Comparison of ENCODE assay signal across 9 mouse cellular contexts in genomic region chr19:4113806-4114230, GRCm38 (mm10). TPM values are rescaled to one million over a fixed set of nuclear protein-coding genes. Genes with fewer than 3 reads are reported as not detected.
A peak's percentile ranks its signal among the peaks of the same experiment; 100 is the strongest.
DNase-seq lines count a peak whose midpoint lies in the region; ATAC-seq and TF ChIP-seq lines count a peak whose summit lies in the region.
"Had no signal": no experiment of that assay in that cellular context is flagged by ENCODE, and none has a peak within 500 bp of the region (broad histone marks: within the 10 kb centered on the region; RNA-seq: fewer than 3 reads in every experiment).

No protein-coding gene starts in this region.

- H3K4me2 ChIP-seq in hindbrain, postnatal 0 days (ENCODE audit: low read depth, low read length), result no peak overlapping the region
- H3K4me2 ChIP-seq in hindbrain, embryonic 11.5 days (replicated peaks; ENCODE audit: low read depth, low read length), result no peak overlapping the region
- H3K4me2 ChIP-seq in forebrain, embryonic 13.5 days, result no peak overlapping the region
- H3K4me2 ChIP-seq: hindbrain, embryonic 15.5 days had no signal

- no peak for DNase-seq in hindbrain, postnatal 0 days (ENCODE audit: low spot score)
- DNase-seq in hindbrain, embryonic 11.5 days (ENCODE audit: low spot score), result no peak
- DNase-seq in kidney, postnatal 25 days, result peak; percentile 42 to 81
- DNase-seq in frontal cortex, postnatal 25 days (ENCODE audit: low spot score in 2 of 2), result no peak
- DNase-seq in frontal cortex, adult 2 months (ENCODE audit: extremely low spot score in 1 of 2, low spot score in 1 of 2), result no peak

- peaks cover 38% of the 10 kb centered on the region; the same call in 1 of the 2 replicates for H3K36me3 ChIP-seq in hindbrain, postnatal 0 days (ENCODE audit: insufficient read depth, low read length)
- 0 out of 2 replicates have a peak, but pooled peaks cover 2% of the 10 kb centered on the region for H3K36me3 ChIP-seq in hindbrain, embryonic 11.5 days (ENCODE audit: control insufficient read depth, insufficient read depth, low read length)
- H3K36me3 ChIP-seq in forebrain, embryonic 13.5 days (ENCODE audit: poor library complexity, severe bottlenecking), result peaks cover 87% of the 10 kb centered on the region

- H3K9ac ChIP-seq in hindbrain, postnatal 0 days (replicated peaks; ENCODE audit: low read length), result no peak overlapping the region
- no peak overlapping the region for H3K9ac ChIP-seq in hindbrain, embryonic 11.5 days (ENCODE audit: low read depth, low read length)
- H3K9ac ChIP-seq in forebrain, embryonic 13.5 days, result no peak overlapping the region
- H3K9ac ChIP-seq: hindbrain, embryonic 15.5 days had no signal

- no peaks in the 10 kb centered on the region for H3K4me1 ChIP-seq in hindbrain, postnatal 0 days (ENCODE audit: insufficient read depth, low read length)
- no peaks in the 10 kb centered on the region for H3K4me1 ChIP-seq in hindbrain, embryonic 11.5 days (replicated peaks; ENCODE audit: control insufficient read depth, insufficient read depth, low read length)
- no peaks in the 10 kb centered on the region; the same call in 1 of the 2 replicates for H3K4me1 ChIP-seq in forebrain, embryonic 13.5 days
- H3K4me1 ChIP-seq: hindbrain, embryonic 15.5 days had no signal

- H3K27me3 ChIP-seq in hindbrain, postnatal 0 days (ENCODE audit: insufficient read depth, low read length), result no peaks in the 10 kb centered on the region
- H3K27me3 ChIP-seq in hindbrain, embryonic 11.5 days (ENCODE audit: control insufficient read depth, insufficient read depth, low read length), result no peaks in the 10 kb centered on the region
- no peaks in the 10 kb centered on the region for H3K27me3 ChIP-seq in forebrain, embryonic 13.5 days
- H3K27me3 ChIP-seq: hindbrain, embryonic 15.5 days had no signal

- ATAC-seq in hindbrain, postnatal 0 days, result 0 out of 2 replicates have a peak, but pooled peaks have one; percentile 4
- no peak for ATAC-seq in hindbrain, embryonic 11.5 days (ENCODE audit: low FRiP score)
- peak; percentile 18 for ATAC-seq in erythroid progenitor cell, adult 5-6 weeks (replicated peaks; ENCODE audit: low FRiP score, poor library complexity, severe bottlenecking)
- ATAC-seq in neutrophil, adult 5-6 weeks (ENCODE audit: extremely low read depth, insufficient number of reproducible peaks, low FRiP score, poor library complexity, severe bottlenecking), result peak; percentile 59
- no peak for ATAC-seq in forebrain, embryonic 13.5 days

- WGBS in hindbrain, postnatal 0 days, result 74% methylated on average over 5 of the region's 5 CpGs
- 62% methylated on average over 5 of the region's 5 CpGs for WGBS in hindbrain, embryonic 11.5 days
- 76% methylated on average over 5 of the region's 5 CpGs for WGBS in forebrain, embryonic 13.5 days

- no peak for TF ChIP-seq CTCF in hindbrain, postnatal 0 days (IDR thresholded peaks at IDR 0.05; ENCODE audit: low read depth)

- no peak overlapping the region for H3K27ac ChIP-seq in hindbrain, postnatal 0 days
- H3K27ac ChIP-seq in hindbrain, embryonic 11.5 days (ENCODE audit: low read depth, low read length), result no peak overlapping the region
- H3K27ac ChIP-seq in forebrain, embryonic 13.5 days, result no peak overlapping the region
- H3K27ac ChIP-seq: hindbrain, embryonic 15.5 days had no signal

- no peaks in the 10 kb centered on the region for H3K9me3 ChIP-seq in hindbrain, postnatal 0 days (ENCODE audit: low read length)
- H3K9me3 ChIP-seq in hindbrain, embryonic 11.5 days (ENCODE audit: control insufficient read depth, low read length), result no peaks in the 10 kb centered on the region
- H3K9me3 ChIP-seq in forebrain, embryonic 13.5 days (replicated peaks), result no peaks in the 10 kb centered on the region
- H3K9me3 ChIP-seq: hindbrain, embryonic 15.5 days had no signal

- H3K4me3 ChIP-seq in hindbrain, postnatal 0 days (ENCODE audit: low read length), result no peak overlapping the region
- no peak overlapping the region for H3K4me3 ChIP-seq in hindbrain, embryonic 11.5 days (ENCODE audit: low read depth, low read length)
- H3K4me3 ChIP-seq in forebrain, embryonic 13.5 days, result no peak overlapping the region
- H3K4me3 ChIP-seq: hindbrain, embryonic 15.5 days had no signal

RNA-seq across cellular contexts. Expression of gene Aip, which starts 11.8 kb away (rescaled TPM):
- 33.4 and 38.2 TPM in 2 replicates for total RNA-seq in hindbrain, postnatal 0 days (2014; rRNA removed)
- polyA plus RNA-seq in hindbrain, postnatal 0 days (2015; fragmentation: Nextera tagmentation; extraction: Ambion mirVana), result 89.4 and 94.3 TPM in 2 replicates
- 65.7 and 67.4 TPM in 2 replicates for polyA plus RNA-seq in hindbrain, embryonic 11.5 days (2014; fragmentation: Nextera tagmentation; extraction: Ambion mirVana)
- total RNA-seq in erythroid progenitor cell, adult 5-6 weeks (2015; ENCODE audit: low replicate concordance), result 33.5 and 72.1 TPM in 2 replicates
- total RNA-seq in erythroid progenitor cell, adult 5-6 weeks (2017; ENCODE audit: low replicate concordance), result 41.2 and 41.8 TPM in 2 replicates
- total RNA-seq in neutrophil, adult 5-6 weeks (2017), result 53.9 and 61.6 TPM in 2 replicates
- polyA plus RNA-seq in forebrain, embryonic 13.5 days (2015; fragmentation: Nextera tagmentation; extraction: Ambion mirVana), result 73.7 and 75.9 TPM in 2 replicates
- polyA plus RNA-seq in frontal cortex, adult 2 months (2012; rRNA removed), result 162 and 174 TPM in 2 replicates

RNA-seq across cellular contexts. Expression of gene Pitpnm1, which starts 14.0 kb away (rescaled TPM):
- 134 and 142 TPM in 2 replicates for total RNA-seq in hindbrain, postnatal 0 days (2014; rRNA removed)
- 88.0 and 91.9 TPM in 2 replicates for polyA plus RNA-seq in hindbrain, postnatal 0 days (2015; fragmentation: Nextera tagmentation; extraction: Ambion mirVana)
- 12.2 and 15.4 TPM in 2 replicates for polyA plus RNA-seq in hindbrain, embryonic 11.5 days (2014; fragmentation: Nextera tagmentation; extraction: Ambion mirVana)
- total RNA-seq in erythroid progenitor cell, adult 5-6 weeks (2015; ENCODE audit: low replicate concordance), result 56.6 and 67.1 TPM in 2 replicates
- 33.9 and 60.9 TPM in 2 replicates for total RNA-seq in erythroid progenitor cell, adult 5-6 weeks (2017; ENCODE audit: low replicate concordance)
- total RNA-seq in neutrophil, adult 5-6 weeks (2017), result 115 and 132 TPM in 2 replicates
- 21.1 and 32.0 TPM in 2 replicates for polyA plus RNA-seq in forebrain, embryonic 13.5 days (2015; fragmentation: Nextera tagmentation; extraction: Ambion mirVana)
- polyA plus RNA-seq in frontal cortex, adult 2 months (2012; rRNA removed), result 290 and 305 TPM in 2 replicates

RNA-seq across cellular contexts. Expression of gene Cdk2ap2, which starts 16.8 kb away (rescaled TPM):
- 49.4 and 57.5 TPM in 2 replicates for total RNA-seq in hindbrain, postnatal 0 days (2014; rRNA removed)
- 63.9 and 64.6 TPM in 2 replicates for polyA plus RNA-seq in hindbrain, postnatal 0 days (2015; fragmentation: Nextera tagmentation; extraction: Ambion mirVana)
- 74.4 and 84.3 TPM in 2 replicates for polyA plus RNA-seq in hindbrain, embryonic 11.5 days (2014; fragmentation: Nextera tagmentation; extraction: Ambion mirVana)
- total RNA-seq in erythroid progenitor cell, adult 5-6 weeks (2015; ENCODE audit: low replicate concordance), result 118 and 124 TPM in 2 replicates
- 17.9 and 36.3 TPM in 2 replicates for total RNA-seq in erythroid progenitor cell, adult 5-6 weeks (2017; ENCODE audit: low replicate concordance)
- 202 and 205 TPM in 2 replicates for total RNA-seq in neutrophil, adult 5-6 weeks (2017)
- 77.4 and 80.3 TPM in 2 replicates for polyA plus RNA-seq in forebrain, embryonic 13.5 days (2015; fragmentation: Nextera tagmentation; extraction: Ambion mirVana)
- 50.3 and 58.5 TPM in 2 replicates for polyA plus RNA-seq in frontal cortex, adult 2 months (2012; rRNA removed)

RNA-seq across cellular contexts. Expression of gene Gpr152, which starts 25.8 kb away (rescaled TPM):
- total RNA-seq in hindbrain, postnatal 0 days (2014; rRNA removed), result 0.37 TPM in 1 of 2 replicates, not detected in the other
- 0.05 TPM in 1 of 2 replicates, not detected in the other for polyA plus RNA-seq in hindbrain, postnatal 0 days (2015; fragmentation: Nextera tagmentation; extraction: Ambion mirVana)
- polyA plus RNA-seq in hindbrain, embryonic 11.5 days (2014; fragmentation: Nextera tagmentation; extraction: Ambion mirVana), result not detected in 2 replicates
- 1.1 TPM in 1 of 2 replicates, not detected in the other for total RNA-seq in erythroid progenitor cell, adult 5-6 weeks (2015; ENCODE audit: low replicate concordance)
- total RNA-seq in erythroid progenitor cell, adult 5-6 weeks (2017; ENCODE audit: low replicate concordance), result not detected in 2 replicates
- total RNA-seq in neutrophil, adult 5-6 weeks (2017), result 0.12 and 0.23 TPM in 2 replicates
- 0.04 TPM in 1 of 2 replicates, not detected in the other for polyA plus RNA-seq in forebrain, embryonic 13.5 days (2015; fragmentation: Nextera tagmentation; extraction: Ambion mirVana)
- 0.06 and 0.11 TPM in 2 replicates for polyA plus RNA-seq in frontal cortex, adult 2 months (2012; rRNA removed)

RNA-seq across cellular contexts. Expression of gene Cabp4, which starts 30.0 kb away (rescaled TPM):
- not detected in 2 replicates for total RNA-seq in hindbrain, postnatal 0 days (2014; rRNA removed)
- 0.29 and 0.51 TPM in 2 replicates for polyA plus RNA-seq in hindbrain, postnatal 0 days (2015; fragmentation: Nextera tagmentation; extraction: Ambion mirVana)
- polyA plus RNA-seq in hindbrain, embryonic 11.5 days (2014; fragmentation: Nextera tagmentation; extraction: Ambion mirVana), result not detected in 2 replicates
- total RNA-seq in erythroid progenitor cell, adult 5-6 weeks (2015; ENCODE audit: low replicate concordance), result not detected in 2 replicates
- total RNA-seq in erythroid progenitor cell, adult 5-6 weeks (2017; ENCODE audit: low replicate concordance), result not detected in 2 replicates
- total RNA-seq in neutrophil, adult 5-6 weeks (2017), result 0.25 and 0.93 TPM in 2 replicates
- 0.09 and 0.13 TPM in 2 replicates for polyA plus RNA-seq in forebrain, embryonic 13.5 days (2015; fragmentation: Nextera tagmentation; extraction: Ambion mirVana)
- polyA plus RNA-seq in frontal cortex, adult 2 months (2012; rRNA removed), result 0.12 and 0.17 TPM in 2 replicates

Comparison
In these comparisons a context has a peak if more than half of its experiments do, and no peak if none do; other contexts are left out.
1. ATAC-seq: peak in hindbrain, postnatal 0 days (single experiment), erythroid progenitor cell, adult 5-6 weeks (single experiment) and neutrophil, adult 5-6 weeks (single experiment); none in hindbrain, embryonic 11.5 days (single experiment) and forebrain, embryonic 13.5 days (single experiment).
2. DNase-seq: peak in kidney, postnatal 25 days (2 of 2); none in hindbrain, postnatal 0 days (single experiment), hindbrain, embryonic 11.5 days (single experiment), frontal cortex, postnatal 25 days (0 of 2) and frontal cortex, adult 2 months (0 of 2).